Mouse (Mus musculus): ENCODE results near the gene Lgals1. TPM values are rescaled to one million over a fixed set of nuclear protein-coding genes. Genes with fewer than 3 reads are reported as not detected.
"Not testable (repeated sequence)": the region's sequence is repeated elsewhere in the genome, so short reads cannot be mapped to it uniquely, and the experiment has no call there.

The Lgals1 gene
- polyA plus RNA-seq (2014; fragmentation: Nextera tagmentation; extraction: Ambion mirVana) = 263 and 311 TPM in 2 replicates

- Histone ChIP-seq H3K4me1 (ENCODE audit: control insufficient read depth, insufficient read depth, low read length) (peaks cover 23% of the 10 kb centered on the region), H3K4me2 (ENCODE audit: low read depth) (peak within 1 kb of the TSS; percentile 57), H3K27ac (ENCODE audit: low read depth, low read length) (peak within 1 kb of the TSS; percentile 62; the same call in 1 of the 2 replicates), H3K27me3 (ENCODE audit: control insufficient read depth, insufficient read depth, low read length) (peaks cover 4% of the 10 kb centered on the region; the same call in 1 of the 2 replicates), H3K9me3 (ENCODE audit: control insufficient read depth, low read length) (no peaks in the 10 kb centered on the region), H3K36me3 (ENCODE audit: control insufficient read depth, insufficient read depth, low read length) (no peaks in the 10 kb centered on the region), H3K4me3 (ENCODE audit: low read depth, low read length) (peak within 1 kb of the TSS; percentile 30), H3K9ac (ENCODE audit: low read length) (peak within 1 kb of the TSS; percentile 20)
- DNase-seq (ENCODE audit: low spot score) = peak; percentile 83
- WGBS = 8% methylated on average over 20 of the region's 20 CpGs
- ATAC-seq (ENCODE audit: insufficient read depth, low FRiP score, low TSS enrichment) = no peak
Observed at GRCm38 (mm10) chr15:78926021-78926919, at the start of gene Lgals1. TSS of gene Lgals1 (plus strand) at chr15:78926725.

DNA sequence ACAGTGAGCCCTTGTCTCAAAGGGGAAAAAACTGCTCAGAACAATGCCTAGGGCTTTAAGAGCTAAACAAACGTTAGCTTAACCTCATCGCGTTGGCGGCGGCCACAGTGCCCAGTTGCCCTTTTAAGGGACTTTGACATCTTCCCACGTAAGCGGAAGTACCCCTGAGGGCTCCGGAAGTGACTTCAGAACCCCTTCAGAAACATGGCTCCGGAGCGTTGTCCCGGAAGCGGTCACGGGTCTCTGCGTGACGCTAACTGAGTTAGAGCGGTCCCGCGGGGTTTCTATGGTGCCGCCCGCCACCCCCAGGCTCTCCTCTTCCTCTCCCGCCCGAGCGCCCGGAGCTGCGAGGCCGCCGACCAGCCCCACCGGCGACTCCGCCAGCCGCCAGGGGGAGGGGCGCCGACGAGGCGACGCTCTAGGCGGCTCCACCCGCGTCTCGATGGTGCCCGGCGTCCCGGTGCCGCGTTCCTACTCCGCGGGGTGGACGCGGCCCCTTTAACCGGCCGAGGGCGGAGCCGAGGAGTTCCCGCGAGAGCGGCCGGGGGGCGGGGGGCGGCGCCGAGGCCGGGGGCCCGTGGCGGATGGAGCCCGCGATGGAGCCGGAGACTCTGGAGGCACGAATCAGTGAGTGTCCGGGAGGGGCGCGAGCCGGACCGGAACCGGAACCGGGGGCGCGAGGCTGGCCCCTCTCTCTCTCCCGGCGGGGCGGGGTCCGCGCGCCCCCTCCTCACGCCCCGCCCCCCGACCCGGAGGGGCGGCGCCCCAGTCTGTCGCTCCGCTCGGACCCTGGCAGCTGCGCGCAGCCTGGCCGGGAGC is 49.3 kb upstream of the Lgals1 start, which contains the start of gene Gga1:
Gga1 (plus strand) TSS at position 200 of the 819 bp plus-strand sequence.
- ATAC-seq (ENCODE audit: insufficient read depth, low FRiP score, low TSS enrichment) (peak; percentile 89), DNase-seq (ENCODE audit: low spot score) (peak; percentile 95)
- H3K4me1 ChIP-seq (ENCODE audit: control insufficient read depth, insufficient read depth, low read length) = peaks cover 6% of the 10 kb centered on the region; the same call in 1 of the 2 replicates
- H3K9ac ChIP-seq (ENCODE audit: low read length) = peak within 1 kb of the TSS; percentile 88
- H3K27ac ChIP-seq (ENCODE audit: low read depth, low read length) = peak within 1 kb of the TSS; percentile 98
- H3K9me3 ChIP-seq (ENCODE audit: control insufficient read depth, low read length) = no peaks in the 10 kb centered on the region
- no peaks in the 10 kb centered on the region for H3K36me3 ChIP-seq (ENCODE audit: control insufficient read depth, insufficient read depth, low read length)
- no peaks in the 10 kb centered on the region for H3K27me3 ChIP-seq (ENCODE audit: control insufficient read depth, insufficient read depth, low read length)
- peak within 1 kb of the TSS; percentile 74 for H3K4me3 ChIP-seq (ENCODE audit: low read depth, low read length)
- H3K4me2 ChIP-seq (ENCODE audit: low read depth) = peak within 1 kb of the TSS; percentile 88
- under 1% methylated on average over 72 of the region's 95 CpGs for WGBS

DNA sequence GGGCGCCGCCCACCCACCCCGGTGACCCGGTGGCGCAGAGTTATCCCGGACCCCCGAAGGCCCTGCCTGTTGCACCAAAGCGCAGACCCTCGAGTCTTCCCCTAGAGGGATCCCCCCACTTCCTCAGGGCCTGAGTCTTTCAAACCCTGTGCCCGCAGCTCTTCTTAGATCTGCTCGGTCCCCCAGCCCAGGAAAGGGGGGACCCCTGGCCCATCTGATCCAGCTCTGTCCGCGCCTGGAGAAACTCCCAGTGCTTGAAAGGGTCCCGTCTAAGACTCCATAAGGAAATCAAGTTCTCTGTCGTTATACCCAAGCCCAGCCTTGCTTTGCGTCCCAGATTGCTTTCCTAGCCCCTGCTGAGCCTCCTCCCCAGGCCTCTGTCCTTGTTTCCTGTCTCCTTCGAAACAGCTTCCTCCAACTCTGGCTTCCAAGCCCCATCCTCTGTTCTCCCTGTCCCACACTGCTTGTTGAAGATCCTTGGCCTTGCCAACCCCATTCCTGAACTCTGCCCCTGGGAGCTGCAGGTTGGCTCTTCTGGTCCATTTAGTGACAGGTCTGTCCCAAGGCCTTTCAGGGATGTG is 48.6 kb upstream of the Lgals1 start:
- H3K27me3 ChIP-seq (ENCODE audit: control insufficient read depth, insufficient read depth, low read length) = no peaks in the 10 kb centered on the region
- under 1% methylated on average over 17 of the region's 17 CpGs for WGBS
- H3K9ac ChIP-seq (ENCODE audit: low read length) = peak overlapping the region; percentile 88
- H3K4me3 ChIP-seq (ENCODE audit: low read depth, low read length) = peak overlapping the region; percentile 74
- no peaks in the 10 kb centered on the region for H3K36me3 ChIP-seq (ENCODE audit: control insufficient read depth, insufficient read depth, low read length)
- DNase-seq (ENCODE audit: low spot score) (no peak), ATAC-seq (ENCODE audit: insufficient read depth, low FRiP score, low TSS enrichment) (peak; percentile 31; the same call in 1 of the 2 replicates)
- H3K4me2 ChIP-seq (ENCODE audit: low read depth) = peak overlapping the region; percentile 88
- H3K9me3 ChIP-seq (ENCODE audit: control insufficient read depth, low read length) = no peaks in the 10 kb centered on the region
- H3K4me1 ChIP-seq (ENCODE audit: control insufficient read depth, insufficient read depth, low read length) = peaks cover 6% of the 10 kb centered on the region; the same call in 1 of the 2 replicates
- peak overlapping the region; percentile 98 for H3K27ac ChIP-seq (ENCODE audit: low read depth, low read length)

- H3K4me2 ChIP-seq (ENCODE audit: low read depth); H3K4me3 ChIP-seq (ENCODE audit: low read depth, low read length); H3K27ac ChIP-seq (ENCODE audit: low read depth, low read length); H3K9me3 ChIP-seq (ENCODE audit: control insufficient read depth, low read length); H3K27me3 ChIP-seq (ENCODE audit: control insufficient read depth, insufficient read depth, low read length); DNase-seq (ENCODE audit: low spot score); H3K9ac ChIP-seq (ENCODE audit: low read length); H3K4me1 ChIP-seq (ENCODE audit: control insufficient read depth, insufficient read depth, low read length); H3K36me3 ChIP-seq (ENCODE audit: control insufficient read depth, insufficient read depth, low read length); ATAC-seq (ENCODE audit: insufficient read depth, low FRiP score, low TSS enrichment): not testable (repeated sequence)
- whole genome bisulfite sequencing = 74% methylated on average over 7 of the region's 7 CpGs
Observed at GRCm38 (mm10) chr15:78878792-78879516, 47.6 kb upstream of the Lgals1 start.

DNA sequence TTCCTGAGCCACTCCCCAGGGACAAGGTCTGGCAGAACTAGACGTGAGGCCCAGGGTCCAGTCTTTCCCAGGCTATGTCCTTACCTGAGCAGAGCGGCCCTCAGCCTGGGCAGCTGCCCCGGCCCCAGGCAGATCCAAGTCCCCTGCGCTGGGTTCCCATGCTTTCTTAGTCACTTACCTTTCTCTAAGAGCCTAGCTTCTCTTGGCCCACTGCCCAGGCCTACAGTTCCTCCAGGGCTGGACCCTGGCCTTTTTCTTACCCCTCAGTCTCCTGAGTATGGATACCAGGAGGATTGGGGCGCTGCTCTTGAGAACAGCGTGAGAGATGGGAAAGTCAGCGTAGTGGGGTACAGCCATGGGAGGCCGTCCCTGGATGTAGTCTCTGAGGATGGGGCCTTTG is 46.1 kb upstream of the Lgals1 start:
- DNase-seq (ENCODE audit: low spot score) = no peak
- 94% methylated on average over 8 of the region's 8 CpGs for WGBS
- Histone ChIP-seq H3K9me3 (ENCODE audit: control insufficient read depth, low read length) (no peaks in the 10 kb centered on the region), H3K9ac (ENCODE audit: low read length) (no peak overlapping the region), H3K4me3 (ENCODE audit: low read depth, low read length) (no peak overlapping the region), H3K4me2 (ENCODE audit: low read depth) (no peak overlapping the region), H3K27me3 (ENCODE audit: control insufficient read depth, insufficient read depth, low read length) (no peaks in the 10 kb centered on the region), H3K4me1 (ENCODE audit: control insufficient read depth, insufficient read depth, low read length) (peaks cover 6% of the 10 kb centered on the region; the same call in 1 of the 2 replicates), H3K27ac (ENCODE audit: low read depth, low read length) (no peak overlapping the region), H3K36me3 (ENCODE audit: control insufficient read depth, insufficient read depth, low read length) (peaks cover 14% of the 10 kb centered on the region)
- ATAC-seq (ENCODE audit: insufficient read depth, low FRiP score, low TSS enrichment) = no peak

DNA sequence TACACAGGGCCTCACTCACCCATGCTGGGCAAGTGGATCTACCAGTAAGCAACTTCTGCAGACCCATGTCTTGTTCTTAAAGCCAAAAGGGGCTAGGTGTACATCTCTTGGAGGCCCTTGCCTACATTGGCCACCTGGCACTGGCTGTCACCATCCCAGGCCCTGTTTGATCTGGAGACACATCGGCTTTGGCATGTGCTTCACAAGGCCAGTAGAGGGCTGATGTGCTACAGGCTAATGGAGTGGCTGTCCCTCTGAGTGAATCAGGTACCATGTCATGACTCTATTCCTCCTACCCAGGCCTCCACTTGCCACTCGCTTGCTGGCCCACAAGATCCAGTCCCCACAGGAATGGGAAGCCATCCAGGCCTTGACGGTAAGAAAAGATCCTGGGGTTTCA is 44.7 kb upstream of the Lgals1 start:
- no peak for ATAC-seq (ENCODE audit: insufficient read depth, low FRiP score, low TSS enrichment)

DNA sequence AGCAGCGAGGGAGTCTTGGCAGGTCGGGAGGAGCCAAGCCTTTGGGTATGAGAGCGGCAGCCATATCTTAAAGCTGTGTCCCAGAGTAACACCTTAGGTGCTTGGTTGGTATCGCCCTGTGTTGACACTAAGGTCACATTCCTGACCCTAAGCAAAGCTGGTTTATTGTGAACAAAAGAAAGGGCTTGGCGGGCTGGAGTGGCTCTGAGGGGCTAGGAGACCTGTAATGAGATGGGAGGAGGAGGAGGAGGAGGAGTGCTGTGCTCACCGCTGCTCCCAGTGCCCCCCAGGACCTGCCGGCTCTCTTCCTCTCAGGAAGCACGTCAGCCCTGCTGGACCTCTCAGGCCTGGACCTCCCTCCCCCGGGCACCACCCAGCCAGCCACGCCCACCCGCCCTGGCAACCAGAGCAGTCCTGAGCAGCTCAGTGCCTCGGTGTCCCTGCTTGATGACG is 37.1 kb upstream of the Lgals1 start:
- ATAC-seq (ENCODE audit: insufficient read depth, low FRiP score, low TSS enrichment) (no peak), DNase-seq (ENCODE audit: low spot score) (no peak)
- Histone ChIP-seq H3K27ac (ENCODE audit: low read depth, low read length) (no peak overlapping the region), H3K4me1 (ENCODE audit: control insufficient read depth, insufficient read depth, low read length) (peaks cover 3% of the 10 kb centered on the region; the same call in 1 of the 2 replicates), H3K4me2 (ENCODE audit: low read depth) (no peak overlapping the region), H3K9me3 (ENCODE audit: control insufficient read depth, low read length) (no peaks in the 10 kb centered on the region), H3K27me3 (ENCODE audit: control insufficient read depth, insufficient read depth, low read length) (no peaks in the 10 kb centered on the region), H3K4me3 (ENCODE audit: low read depth, low read length) (no peak overlapping the region), H3K36me3 (ENCODE audit: control insufficient read depth, insufficient read depth, low read length) (peaks cover 11% of the 10 kb centered on the region), H3K9ac (ENCODE audit: low read length) (no peak overlapping the region)
- 29% methylated on average over 11 of the region's 13 CpGs for whole genome bisulfite sequencing

More for the DNA sequence above, 44.7 kb upstream of the Lgals1 start:
- Histone ChIP-seq H3K4me3 (ENCODE audit: low read depth, low read length) (no peak overlapping the region), H3K36me3 (ENCODE audit: control insufficient read depth, insufficient read depth, low read length) (peaks cover 14% of the 10 kb centered on the region), H3K9me3 (ENCODE audit: control insufficient read depth, low read length) (no peaks in the 10 kb centered on the region), H3K27me3 (ENCODE audit: control insufficient read depth, insufficient read depth, low read length) (no peaks in the 10 kb centered on the region), H3K4me2 (ENCODE audit: low read depth) (no peak overlapping the region), H3K27ac (ENCODE audit: low read depth, low read length) (no peak overlapping the region), H3K4me1 (ENCODE audit: control insufficient read depth, insufficient read depth, low read length) (peaks cover 6% of the 10 kb centered on the region; the same call in 1 of the 2 replicates), H3K9ac (ENCODE audit: low read length) (no peak overlapping the region)
- no peak for DNase-seq (ENCODE audit: low spot score)
- 88% methylated on average over 3 of the region's 3 CpGs for WGBS

Measured in neural tube, embryonic 11.5 days (tissue).